Mouse (Mus musculus) liver, embryonic 11.5 days (tissue): ENCODE data around the gene Nod1. TPM values are rescaled to one million over a fixed set of nuclear protein-coding genes. Genes with fewer than 3 reads are reported as not detected.
"Not testable (repeated sequence)": the region's sequence is repeated elsewhere in the genome, so short reads cannot be mapped to it uniquely, and the experiment has no call there.

Experiments used
- ATAC-seq: fragments of 200-750 bp; cut with Nextera tagmentation; replicated peaks from 2 replicates; pipeline ENCODE4 v1.8.0; 2017; ENCODE audit warnings: moderate number of reproducible peaks, mild to moderate bottlenecking, moderate TSS enrichment, moderate library complexity; ENCODE audit not compliant: low FRiP score
- DNase-seq: peaks from one replicate; pipeline ENCODE4 v3.0.0-alpha.2; 2017; ENCODE audit warnings: low spot score
- H3K27ac ChIP-seq: fragments of 300-500 bp; sonication (generic); 2 replicates; pipeline ENCODE4 v1.5.1; 2014; ENCODE audit warnings: mild to moderate bottlenecking, low read depth, low read length, control low read depth
- H3K27me3 ChIP-seq: fragments of 300-500 bp; sonication (generic); replicated peaks from 2 replicates; pipeline ENCODE4 v1.6.1; 2014; ENCODE audit warnings: low read length, mixed read lengths; ENCODE audit not compliant: control insufficient read depth, insufficient read depth
- H3K36me3 ChIP-seq: fragments of 300-500 bp; sonication (generic); 2 replicates; pipeline ENCODE4 v1.6.1; 2014; ENCODE audit warnings: mild to moderate bottlenecking, low read length, moderate library complexity, mixed read lengths; ENCODE audit not compliant: control insufficient read depth, insufficient read depth
- H3K4me1 ChIP-seq: fragments of 300-500 bp; sonication (generic); replicated peaks from 2 replicates; pipeline ENCODE4 v1.6.1; 2014; ENCODE audit warnings: low read length, mixed read lengths; ENCODE audit not compliant: control insufficient read depth, insufficient read depth
- H3K4me2 ChIP-seq: fragments of 300-500 bp; sonication (generic); 2 replicates; pipeline ENCODE4 v1.6.1; 2014; ENCODE audit warnings: mild to moderate bottlenecking, control low read depth, moderate library complexity
- H3K4me3 ChIP-seq: fragments of 300-500 bp; sonication (generic); 2 replicates; pipeline ENCODE4 v1.5.1; 2014; ENCODE audit warnings: low read depth, low read length, control low read depth
- H3K9ac ChIP-seq: fragments of 300-500 bp; sonication (generic); 2 replicates; pipeline ENCODE4 v1.6.1; 2014; ENCODE audit warnings: low read depth, low read length, control low read depth
- H3K9me3 ChIP-seq: fragments of 300-500 bp; sonication (generic); 2 replicates; pipeline ENCODE4 v1.6.1; 2016; ENCODE audit warnings: low read length, inconsistent platforms, mixed read lengths; ENCODE audit not compliant: control insufficient read depth
- WGBS: fragments of 180-500 bp; shearing (Covaris S2); extraction: QIAGEN DNeasy Blood & Tissue Kit; methylation state at CpG from one replicate; pipeline ENCODE4 v1.1.7; 2014; 5-methylcytosine and 5-hydroxymethylcytosine counted together
- polyA plus RNA-seq: library from polyadenylated mRNA; unstranded; fragments of >200 nt; fragmentation: Nextera tagmentation; extraction: Ambion mirVana; gene quantifications from 2 replicates; pipeline ENCODE4 v1.2.1, GENCODE M21; 2014

Nod1 gene
- polyA plus RNA-seq, 1 experiment from 2014 or later, result 2.9 TPM

- ATAC-seq, result no peak
- H3K9ac ChIP-seq, result no peak overlapping the region
- no peak for DNase-seq
- H3K36me3 ChIP-seq, result no peaks in the 10 kb centered on the region
- no peaks in the 10 kb centered on the region for H3K4me1 ChIP-seq
- WGBS, result 49% methylated on average over 10 of the region's 10 CpGs
- no peak overlapping the region for H3K4me3 ChIP-seq
- H3K4me2 ChIP-seq, result no peak overlapping the region
- H3K27me3 ChIP-seq, result no peaks in the 10 kb centered on the region
- H3K9me3 ChIP-seq, result no peaks in the 10 kb centered on the region
- peak overlapping the region; percentile 25; the same call in 1 of the 2 replicates for H3K27ac ChIP-seq
Observed at GRCm38 (mm10) chr6:54954659-54955414, 17.6 kb downstream of the Nod1 start.

GRCm38 (mm10) chr6:54953399-54953798 is 19.0 kb downstream of the Nod1 start:
- not testable (repeated sequence) for H3K27me3 ChIP-seq, H3K4me3 ChIP-seq, H3K27ac ChIP-seq, H3K4me2 ChIP-seq, H3K9me3 ChIP-seq, ATAC-seq, DNase-seq, H3K36me3 ChIP-seq, H3K4me1 ChIP-seq, H3K9ac ChIP-seq
- WGBS, result 86% methylated on average over 4 of the region's 4 CpGs

DNA sequence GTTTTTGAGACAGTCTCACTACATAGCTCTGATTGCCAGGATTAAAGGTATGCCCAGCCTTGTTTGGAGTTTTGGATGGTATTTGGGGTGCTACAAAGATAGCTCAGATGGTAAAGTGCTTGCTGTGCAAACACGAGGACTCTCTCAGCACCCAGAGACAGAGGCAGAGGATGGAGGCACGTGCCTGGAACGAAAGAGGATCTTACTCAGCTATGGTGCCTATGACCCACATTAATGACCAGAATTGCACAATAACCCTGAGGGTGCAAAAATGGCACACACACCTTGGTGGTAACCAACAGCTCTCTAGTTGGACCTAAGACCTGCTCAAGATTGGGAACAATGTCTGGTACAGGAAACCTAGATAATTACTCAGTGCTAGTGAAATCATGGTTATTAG is 19.9 kb downstream of the Nod1 start:
- no peak overlapping the region for H3K4me3 ChIP-seq
- 0 out of 2 replicates have a peak, but pooled peaks cover 2% of the 10 kb centered on the region for H3K4me1 ChIP-seq
- DNase-seq, result no peak
- ATAC-seq, result no peak
- H3K4me2 ChIP-seq, result no peak overlapping the region
- WGBS, result 75% methylated on average over 3 of the region's 3 CpGs
- H3K27ac ChIP-seq, result no peak overlapping the region
- no peaks in the 10 kb centered on the region for H3K27me3 ChIP-seq
- no peak overlapping the region for H3K9ac ChIP-seq
- no peaks in the 10 kb centered on the region for H3K36me3 ChIP-seq
- no peaks in the 10 kb centered on the region for H3K9me3 ChIP-seq

DNA sequence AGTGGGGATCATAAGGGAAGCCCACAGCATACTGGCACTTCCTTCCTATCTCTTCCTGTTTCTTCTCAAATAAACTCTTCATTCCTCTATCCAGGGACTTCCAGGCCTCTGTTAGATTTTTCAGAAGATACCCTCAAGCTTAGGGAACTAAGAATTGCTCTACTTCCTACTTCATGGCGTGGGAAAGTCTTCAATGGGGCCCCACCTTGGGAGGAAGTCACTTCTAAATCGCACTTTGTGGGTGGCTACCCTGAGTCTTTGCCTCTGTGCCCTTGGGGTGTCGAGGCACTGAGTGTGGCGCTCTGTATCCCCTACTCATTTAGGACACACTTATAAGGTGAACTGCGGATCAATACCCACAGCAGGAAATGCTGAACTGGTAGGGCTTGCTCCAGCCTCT is 23.7 kb downstream of the Nod1 start:
- Histone ChIP-seq H3K4me3 (no peak overlapping the region), H3K4me2 (no peak overlapping the region), H3K4me1 (peaks cover 4% of the 10 kb centered on the region; the same call in 1 of the 2 replicates), H3K36me3 (no peaks in the 10 kb centered on the region), H3K9me3 (no peaks in the 10 kb centered on the region), H3K9ac (no peak overlapping the region), H3K27me3 (peaks cover 13% of the 10 kb centered on the region), H3K27ac (no peak overlapping the region)
- DNase-seq (no peak), ATAC-seq (no peak)
- 53% methylated on average over 5 of the region's 5 CpGs for WGBS

DNA sequence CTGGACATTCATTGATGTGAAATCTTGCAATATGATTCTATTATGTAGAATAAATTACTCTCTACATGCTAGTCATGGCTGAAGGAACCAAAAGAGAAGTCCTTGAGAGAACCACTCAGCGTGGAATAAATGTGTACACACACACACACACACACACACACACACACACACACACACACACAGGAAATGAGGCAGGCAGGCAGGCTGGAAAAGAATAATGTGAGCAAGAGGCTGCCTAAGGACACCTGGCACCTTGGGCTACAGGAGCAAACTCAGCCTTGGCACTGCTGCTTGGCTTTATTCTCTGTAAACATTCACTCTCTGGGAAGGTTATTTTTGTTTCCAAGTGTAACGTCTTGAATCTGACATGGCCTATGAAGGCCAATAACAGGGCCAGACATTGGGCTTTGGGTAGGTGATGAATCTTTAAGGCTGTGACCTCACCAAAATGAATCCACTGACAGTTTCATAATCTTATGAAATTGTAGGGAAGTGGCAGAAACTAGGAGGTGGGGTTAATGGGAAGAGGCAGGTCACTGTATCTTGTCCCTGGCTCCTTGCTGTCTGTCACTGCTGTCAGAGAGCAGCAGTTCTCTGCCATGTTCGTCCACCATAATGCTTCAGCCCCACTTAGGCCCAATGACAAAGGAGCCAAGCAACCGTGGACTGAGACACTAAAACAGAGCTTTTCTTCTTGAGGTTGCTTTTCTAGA is 26.0 kb downstream of the Nod1 start:
- Histone ChIP-seq H3K36me3 (no peaks in the 10 kb centered on the region), H3K27me3 (peaks cover 30% of the 10 kb centered on the region), H3K4me1 (peaks cover 4% of the 10 kb centered on the region; the same call in 1 of the 2 replicates), H3K4me3 (no peak overlapping the region), H3K9ac (no peak overlapping the region), H3K4me2 (no peak overlapping the region), H3K9me3 (no peaks in the 10 kb centered on the region), H3K27ac (no peak overlapping the region)
- no peak for ATAC-seq
- DNase-seq, result no peak
- WGBS, result 71% methylated on average over 4 of the region's 4 CpGs

- Histone ChIP-seq H3K9me3 (no peaks in the 10 kb centered on the region), H3K36me3 (no peaks in the 10 kb centered on the region), H3K27ac (no peak overlapping the region), H3K4me2 (no peak overlapping the region), H3K27me3 (peaks cover 30% of the 10 kb centered on the region), H3K4me1 (peaks cover 9% of the 10 kb centered on the region), H3K4me3 (no peak overlapping the region), H3K9ac (no peak overlapping the region)
- no peak for ATAC-seq
- no peak for DNase-seq
- WGBS, result 75% methylated on average over 16 of the region's 16 CpGs
Observed at GRCm38 (mm10) chr6:54944551-54944950, 27.9 kb downstream of the Nod1 start.

DNA sequence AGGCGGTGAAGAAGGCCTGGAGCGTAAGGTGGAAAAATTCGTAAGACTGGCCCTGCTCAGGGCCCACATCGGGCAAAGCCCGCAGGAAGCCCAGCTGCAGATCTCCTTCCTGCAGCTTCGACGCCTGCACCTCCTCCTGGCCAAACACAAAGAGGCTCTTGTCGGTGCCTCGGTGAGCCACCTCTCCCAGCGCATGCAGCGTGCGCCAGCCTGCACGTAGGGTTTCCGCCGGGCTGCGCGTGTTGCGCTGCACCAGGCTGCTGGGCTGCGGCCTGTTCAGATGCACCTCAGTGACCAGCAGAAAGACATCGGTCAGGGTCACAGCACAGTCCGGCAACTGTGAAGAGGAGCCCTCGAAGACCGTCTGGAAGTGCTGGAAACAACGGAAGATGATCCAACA is 28.7 kb downstream of the Nod1 start:
- Histone ChIP-seq H3K27ac (no peak overlapping the region), H3K4me2 (peak overlapping the region; percentile 23; the same call in 1 of the 2 replicates), H3K9ac (no peak overlapping the region), H3K27me3 (peaks cover 30% of the 10 kb centered on the region), H3K9me3 (no peaks in the 10 kb centered on the region), H3K4me1 (peaks cover 7% of the 10 kb centered on the region), H3K36me3 (no peaks in the 10 kb centered on the region), H3K4me3 (no peak overlapping the region)
- DNase-seq (no peak), ATAC-seq (no peak)
- 34% methylated on average over 24 of the region's 24 CpGs for WGBS

GRCm38 (mm10) chr6:54943292-54943691 is 29.1 kb downstream of the Nod1 start:
- no peak overlapping the region for H3K9ac ChIP-seq
- no peaks in the 10 kb centered on the region for H3K36me3 ChIP-seq
- H3K4me2 ChIP-seq, result no peak overlapping the region
- DNase-seq (no peak), ATAC-seq (no peak)
- peaks cover 7% of the 10 kb centered on the region for H3K4me1 ChIP-seq
- 63% methylated on average over 16 of the region's 16 CpGs for WGBS
- peaks cover 30% of the 10 kb centered on the region for H3K27me3 ChIP-seq
- no peaks in the 10 kb centered on the region for H3K9me3 ChIP-seq
- H3K27ac ChIP-seq, result no peak overlapping the region
- no peak overlapping the region for H3K4me3 ChIP-seq

DNA sequence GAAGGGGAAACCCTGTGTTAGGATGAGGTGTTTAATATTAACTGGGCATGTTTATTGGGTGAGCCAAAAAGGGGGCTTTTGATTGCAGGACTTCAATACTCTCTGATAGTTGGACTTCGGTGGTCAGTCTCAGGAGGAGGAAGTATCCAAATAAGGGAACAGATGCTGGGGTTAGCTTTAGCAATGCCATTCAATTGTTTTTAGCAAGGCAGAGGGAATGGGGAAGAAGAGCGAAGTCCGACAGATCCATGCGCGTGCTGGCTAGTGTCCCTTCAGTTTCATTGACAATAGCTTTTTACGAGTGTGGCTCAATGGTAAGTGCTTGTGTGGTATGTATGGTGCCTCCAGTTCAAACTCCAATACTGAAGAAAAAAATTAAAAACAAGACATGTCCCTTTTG is 31.3 kb downstream of the Nod1 start:
- H3K9me3 ChIP-seq, result no peaks in the 10 kb centered on the region
- no peak overlapping the region for H3K9ac ChIP-seq
- H3K4me1 ChIP-seq, result peaks cover 7% of the 10 kb centered on the region
- ATAC-seq (no peak), DNase-seq (no peak)
- H3K4me2 ChIP-seq, result no peak overlapping the region
- 67% methylated on average over 6 of the region's 6 CpGs for WGBS
- peaks cover 30% of the 10 kb centered on the region for H3K27me3 ChIP-seq
- no peak overlapping the region for H3K4me3 ChIP-seq
- no peaks in the 10 kb centered on the region for H3K36me3 ChIP-seq
- no peak overlapping the region for H3K27ac ChIP-seq
